Mouse (Mus musculus) right cerebral cortex, postnatal 10 days (tissue): Measurements from ENCODE around the gene Treml4.

Experiments used
- DNase-seq, 2 experiments: peaks; one replicate each; pipeline ENCODE4 v3.0.0; 2021; ENCODE audit warnings: low spot score in 2 of 2

Gene Treml4

GRCm38 (mm10) chr17:48263741-48264362 is at the start of gene Treml4:
Treml4 (plus strand) TSS chr17:48264295.
- DNase-seq, result no peak

GRCm38 (mm10) chr17:48215429-48215828 is 48.7 kb upstream of the Treml4 start:
- no peak for DNase-seq

- DNase-seq, result peak in 1 of 2 experiments; percentile 7
Observed at GRCm38 (mm10) chr17:48230680-48231079, 33.4 kb upstream of the Treml4 start.

DNA sequence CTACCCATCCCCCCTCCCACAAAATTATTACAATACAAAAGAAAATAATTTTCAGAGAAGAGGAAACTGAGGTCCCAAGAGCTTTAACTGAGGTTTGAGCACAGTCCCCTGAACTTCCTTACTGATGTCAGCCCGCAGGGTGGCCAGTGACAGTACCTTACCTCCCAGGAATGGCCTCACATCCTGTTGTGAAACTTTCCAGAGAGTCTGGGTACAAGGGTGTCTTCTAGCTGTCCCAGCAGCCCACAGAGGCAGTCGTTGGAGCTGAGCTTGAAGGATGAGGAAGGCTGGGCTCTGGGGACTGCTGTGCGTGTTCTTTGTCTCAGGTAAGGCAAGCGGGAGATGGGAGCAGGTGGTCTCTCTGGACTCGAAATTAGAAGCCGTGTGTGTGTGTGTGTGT is 31.6 kb upstream of the Treml4 start, which contains the start of gene Trem1:
TSS of gene Trem1 (plus strand) at position 251 of the 400 bp plus-strand sequence.
- peak in 1 of 2 experiments; percentile 6 for DNase-seq

DNA sequence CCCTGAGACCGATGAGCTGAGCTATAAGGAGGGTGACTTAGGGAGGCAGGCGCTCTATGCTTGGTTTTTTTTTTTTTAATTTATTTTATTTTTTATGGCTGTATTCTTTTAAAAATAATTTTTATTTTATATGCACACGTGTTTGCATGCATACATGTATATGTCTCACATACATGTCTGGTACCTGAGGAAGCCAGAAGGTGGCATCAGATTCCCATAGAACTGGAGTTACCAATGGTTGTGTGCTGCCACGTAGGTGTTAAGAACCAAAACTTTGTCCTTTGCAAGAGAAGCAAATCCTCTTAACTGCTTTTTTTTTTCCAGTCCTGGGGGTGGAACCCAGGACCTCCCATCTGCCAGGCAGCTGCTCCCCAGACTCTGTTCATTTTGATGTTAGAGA is 30.3 kb upstream of the Treml4 start:
- DNase-seq, result peak in 1 of 2 experiments; percentile 3

DNA sequence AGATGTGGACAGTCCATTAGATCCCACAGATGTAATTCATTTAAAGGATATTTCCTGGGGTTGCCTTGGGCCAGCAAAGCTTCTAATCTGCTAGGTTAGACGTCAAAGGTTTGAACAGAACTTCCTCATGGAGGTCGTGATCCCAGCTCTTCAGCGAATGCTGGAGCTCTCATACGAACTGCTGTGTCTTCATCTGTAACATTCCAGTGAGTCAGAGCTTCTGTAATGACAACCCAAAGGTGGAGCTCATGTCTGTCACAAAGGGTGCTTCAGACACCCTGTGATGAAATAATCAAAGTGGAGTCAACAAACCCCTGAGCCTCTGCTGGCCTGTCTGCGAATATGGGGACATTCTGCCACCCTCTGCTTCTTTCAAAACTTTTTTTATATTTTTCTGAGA is 29.5 kb upstream of the Treml4 start:
- peak in 1 of 2 experiments; percentile 8 for DNase-seq

DNA sequence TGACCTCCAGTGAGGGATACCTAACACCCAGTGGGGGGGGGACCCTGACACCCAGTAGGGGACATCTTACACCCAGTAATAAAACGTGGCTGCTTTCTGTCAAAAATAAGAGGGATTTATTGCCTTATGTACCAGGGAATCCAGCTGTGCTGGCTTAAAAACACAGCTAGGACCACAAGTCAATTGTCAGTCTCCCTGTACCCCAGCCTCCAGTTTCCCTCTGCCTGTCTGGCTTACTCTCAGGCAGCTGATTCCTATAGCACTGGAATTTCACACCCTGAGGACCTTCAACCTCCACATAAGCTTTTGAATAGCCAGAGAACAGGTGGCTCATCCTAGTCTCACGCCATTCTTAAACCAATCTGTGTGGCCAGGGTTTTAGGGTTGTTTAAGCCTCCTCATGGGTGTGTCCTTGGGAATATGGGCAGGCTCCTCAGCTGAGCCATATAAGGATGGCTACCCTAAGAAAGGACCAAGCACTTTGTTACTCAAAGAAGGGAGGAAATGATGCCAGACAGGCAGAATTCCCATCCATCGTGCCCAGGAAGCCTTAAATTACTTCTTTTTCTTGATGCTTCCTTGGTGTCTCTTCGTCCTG is 28.2 kb upstream of the Treml4 start:
- no peak for DNase-seq

- no peak for DNase-seq
Observed at GRCm38 (mm10) chr17:48237621-48238020, 26.5 kb upstream of the Treml4 start.

- DNase-seq, result peak; percentile 38 to 41
Observed at GRCm38 (mm10) chr17:48247221-48247928, 16.7 kb upstream of the Treml4 start, which contains the start of gene Trem3. Trem3 (plus strand) TSS chr17:48247777.

- DNase-seq, result peak in 1 of 2 experiments; percentile 33
Observed at GRCm38 (mm10) chr17:48249039-48249438, 15.1 kb upstream of the Treml4 start.

GRCm38 (mm10) chr17:48249501-48249900 is 14.6 kb upstream of the Treml4 start:
- DNase-seq, result no peak

DNA sequence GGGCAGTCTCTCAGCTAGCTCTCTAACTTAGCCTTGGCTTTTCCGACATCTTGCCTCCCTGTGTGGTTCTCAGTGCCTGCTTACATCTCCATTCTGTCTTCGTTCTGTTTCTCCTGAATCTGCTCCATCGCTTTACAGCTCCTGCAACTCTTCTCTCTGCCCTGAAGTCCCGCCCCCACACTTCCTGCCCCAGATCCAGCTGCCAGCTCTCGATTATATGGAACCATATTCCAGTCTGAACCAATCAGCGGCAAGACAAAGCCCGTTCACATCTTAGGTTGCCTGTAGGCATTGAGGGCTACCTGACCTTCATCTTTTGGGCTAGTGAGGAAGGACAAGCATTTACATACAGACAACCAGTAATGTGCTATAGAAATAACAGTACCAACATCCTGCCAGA is 13.5 kb upstream of the Treml4 start:
- DNase-seq, result peak in 1 of 2 experiments; percentile 7

DNA sequence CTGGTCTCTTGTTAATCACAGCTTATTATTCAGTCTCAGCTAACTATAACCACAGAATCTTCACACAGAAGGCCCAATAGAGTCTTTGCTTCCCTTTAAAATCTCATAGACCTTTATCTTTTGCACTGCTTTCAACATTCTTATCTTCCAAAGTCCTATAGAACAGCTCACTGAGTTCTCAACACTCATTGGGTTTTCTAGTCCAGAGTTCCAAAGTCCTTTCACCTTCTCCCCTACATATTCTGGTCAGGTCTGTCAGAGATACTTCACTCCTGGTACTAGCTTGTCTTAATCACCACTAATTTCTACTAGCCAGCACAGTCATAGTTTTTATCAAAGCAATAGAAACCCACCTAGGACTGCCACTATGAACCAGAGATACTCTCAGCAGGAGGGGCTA is 7.5 kb upstream of the Treml4 start:
- no peak for DNase-seq

DNA sequence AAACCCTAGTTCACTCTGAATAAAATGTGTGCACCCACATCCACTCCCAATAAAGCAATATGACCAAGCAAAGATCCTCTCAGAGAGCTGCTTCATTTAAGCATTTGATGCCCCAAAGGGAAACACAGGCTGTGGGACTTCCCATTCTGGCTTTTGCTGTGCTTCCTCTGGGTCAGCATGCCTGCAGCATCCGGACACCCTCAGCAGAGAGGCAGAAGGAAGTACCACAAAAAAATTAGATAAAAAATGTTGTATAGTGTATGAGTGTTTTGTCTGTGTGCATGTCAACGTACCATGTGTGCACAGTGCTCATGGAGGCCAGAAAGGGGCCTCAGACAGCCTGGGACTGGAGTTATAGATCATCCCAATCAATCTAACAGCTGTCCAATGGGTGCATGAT is 2.2 kb upstream of the Treml4 start:
- DNase-seq, result no peak

DNA sequence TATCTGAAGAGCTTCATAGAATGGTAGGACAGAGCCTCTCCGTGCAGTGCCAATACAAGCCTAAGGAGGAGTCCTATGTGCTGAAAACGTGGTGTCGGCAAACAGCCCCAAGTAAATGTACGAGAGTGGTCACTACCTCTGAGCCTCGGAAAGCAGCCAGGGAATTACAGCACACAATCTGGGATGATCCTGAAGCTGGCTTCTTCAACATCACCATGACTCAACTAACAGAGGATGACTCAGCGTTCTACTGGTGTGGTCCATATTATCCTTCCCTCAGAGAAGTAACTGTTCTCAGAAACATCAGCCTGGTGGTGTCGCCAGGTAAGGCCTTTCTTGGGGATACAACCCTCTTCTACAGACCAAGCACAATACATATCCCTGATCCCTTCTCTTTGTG is 567 bp downstream of the Treml4 start:
- DNase-seq, result no peak

DNA sequence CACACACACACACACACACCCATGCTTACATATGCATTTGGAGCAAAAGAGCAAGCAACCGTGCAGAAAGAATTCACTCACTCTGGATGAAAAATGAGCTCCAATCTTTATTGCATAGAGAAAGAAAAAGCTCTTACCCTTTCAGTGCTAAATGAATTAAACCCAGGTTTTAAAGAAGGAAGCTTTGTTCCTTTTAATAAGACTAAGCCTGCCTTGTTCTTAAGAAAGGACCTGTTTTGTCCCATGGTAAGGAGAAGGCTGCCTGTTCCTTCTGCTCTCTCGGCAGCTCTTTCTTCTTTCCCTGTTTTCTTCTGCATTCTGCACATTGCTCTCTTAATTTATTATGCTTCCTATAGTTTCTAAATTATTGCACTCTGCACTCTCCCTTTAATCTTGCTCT is 2.0 kb downstream of the Treml4 start:
- no peak for DNase-seq

DNA sequence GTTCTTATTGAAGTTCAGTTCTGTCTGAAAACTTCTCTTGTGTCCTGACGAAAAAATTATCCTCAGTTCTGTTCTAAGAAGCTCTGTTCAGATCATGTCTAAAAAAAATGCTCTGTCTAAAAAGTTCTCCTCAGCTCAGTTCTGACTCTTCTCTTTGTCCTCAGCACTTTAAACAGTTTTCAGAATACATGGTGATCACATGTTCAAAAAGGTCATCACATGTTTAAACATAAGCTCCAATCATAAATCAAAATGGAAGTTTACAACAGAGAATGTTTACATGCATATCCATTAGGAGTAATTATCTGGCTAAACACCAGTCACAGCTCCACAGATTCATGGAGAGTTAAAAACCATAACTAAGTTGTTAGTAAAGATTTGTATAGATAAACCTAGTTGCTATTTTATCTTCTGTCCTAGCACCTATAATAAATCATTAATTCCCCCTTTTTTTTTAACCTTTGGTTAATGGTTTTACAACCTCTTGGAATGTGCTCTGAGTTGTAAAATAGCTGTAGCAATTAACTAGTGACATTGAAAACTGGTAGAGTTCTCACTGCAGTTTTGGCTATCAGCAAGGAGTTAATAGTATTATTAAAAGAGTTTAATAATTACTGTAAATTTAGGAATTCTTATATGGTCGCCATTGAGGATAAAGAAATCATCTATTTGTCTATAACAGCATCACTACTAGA is 2.7 kb downstream of the Treml4 start:
- no peak for DNase-seq

DNA sequence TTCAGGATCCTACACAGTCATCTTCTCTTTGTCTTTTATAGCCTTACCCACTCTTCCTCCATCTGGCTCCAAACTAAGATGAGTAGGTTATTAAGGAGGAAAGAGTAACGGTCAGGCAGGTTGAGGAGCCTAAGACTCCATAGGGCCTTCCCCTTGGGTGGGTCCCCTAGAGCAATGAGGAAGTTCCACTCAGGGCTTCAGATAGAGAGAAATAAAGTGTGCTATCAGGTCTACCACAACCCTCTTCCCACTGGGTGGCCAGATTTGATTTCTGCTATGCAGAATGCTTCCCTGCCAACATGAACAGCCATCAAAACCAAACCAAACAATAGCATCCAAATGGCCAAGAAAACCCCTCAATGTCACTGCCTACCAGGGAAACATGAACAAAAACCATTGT is 3.5 kb downstream of the Treml4 start:
- no peak for DNase-seq

- DNase-seq, result no peak
Observed at GRCm38 (mm10) chr17:48268276-48268675, 4.2 kb downstream of the Treml4 start.

DNA sequence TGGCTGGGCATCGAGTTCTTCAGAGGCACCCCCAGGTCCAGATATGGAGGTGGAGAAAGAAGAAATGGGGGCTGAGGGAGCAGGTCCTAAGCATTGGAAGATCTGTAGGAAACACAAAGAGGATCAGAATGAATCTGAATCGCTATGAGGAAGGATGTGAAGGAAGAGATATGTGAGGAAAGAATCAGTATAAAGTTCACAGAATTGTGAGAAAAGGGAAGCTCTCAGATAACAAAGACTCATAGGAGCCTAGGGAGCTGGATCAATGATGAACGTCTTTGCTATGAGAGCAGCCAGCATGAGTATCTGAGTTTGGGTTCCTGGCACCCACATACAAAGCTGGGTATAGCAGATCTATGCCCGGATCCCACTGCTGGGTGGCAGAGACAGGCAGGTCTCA is 5.7 kb downstream of the Treml4 start:
- no peak for DNase-seq

DNA sequence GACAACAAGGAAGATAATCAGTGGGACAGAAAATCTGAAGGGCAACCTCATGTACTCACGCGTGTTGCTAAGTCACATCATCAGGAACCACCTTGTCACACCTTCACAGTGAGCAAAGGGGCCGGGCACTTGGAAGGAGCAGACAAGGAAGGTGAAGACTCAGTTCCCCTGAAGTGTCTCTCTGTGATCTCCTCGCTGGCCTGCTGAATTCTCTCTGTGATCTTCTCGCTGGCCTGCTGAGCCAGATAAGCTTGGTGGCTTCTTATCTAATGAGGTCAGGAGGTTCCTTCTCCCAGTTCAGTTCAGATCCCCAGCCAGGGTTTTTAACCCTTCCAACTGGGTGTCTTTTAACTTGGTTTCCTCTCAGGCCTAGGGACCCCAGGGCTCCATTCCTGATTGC is 8.1 kb downstream of the Treml4 start:
- no peak for DNase-seq

GRCm38 (mm10) chr17:48272598-48272997 is 8.5 kb downstream of the Treml4 start:
- DNase-seq, result no peak
